Comparison of ENCODE assay signal across 16 mouse cellular contexts in genomic region chr6:99446801-99447415, GRCm38 (mm10).
DNase-seq lines count a peak whose midpoint lies in the region; ATAC-seq lines count a peak whose summit lies in the region.
"Had no signal": no experiment of that assay in that cellular context is flagged by ENCODE, and none has a peak within 500 bp of the region (broad histone marks: within the 10 kb centered on the region; RNA-seq: fewer than 3 reads in every experiment).

No protein-coding gene starts in this region.

- ATAC-seq in frontal cortex, adult (ENCODE audit: low TSS enrichment), result peak; percentile 28; the same call in 1 of the 2 replicates
- ATAC-seq in activated CD4-positive, CD25-positive, alpha-beta regulatory T cell, adult 4 months, result no peak
- ATAC-seq in intestine, embryonic 16.5 days, result no peak
- ATAC-seq: midbrain, embryonic 15.5 days had no signal

- H3K4me2 ChIP-seq in intestine, embryonic 16.5 days (ENCODE audit: low read depth, low read length), result no peak overlapping the region
- H3K4me2 ChIP-seq: embryonic facial prominence, embryonic 12.5 days; heart, embryonic 15.5 days; liver, embryonic 11.5 days; lung, embryonic 15.5 days; midbrain, embryonic 15.5 days had no signal

- no peak for DNase-seq in frontal cortex, postnatal 25 days (ENCODE audit: low spot score in 2 of 2)
- DNase-seq in NIH3T3 (ENCODE audit: low read depth), result peak; percentile 84
- peak; percentile 50 for DNase-seq in cerebellum, adult 11-12 months
- peak; percentile 30 to 34 for DNase-seq in cerebellum, postnatal 36 days
- no peak for DNase-seq in retina, postnatal 1 day
- DNase-seq: kidney, postnatal 14 days had no signal

- peaks cover 6% of the 10 kb centered on the region for H3K4me1 ChIP-seq in intestine, embryonic 16.5 days (ENCODE audit: control insufficient read depth, insufficient read depth, low read length)
- H3K4me1 ChIP-seq: midbrain, embryonic 15.5 days had no signal

- H3K27ac ChIP-seq in intestine, embryonic 16.5 days (ENCODE audit: low read length), result no peak overlapping the region
- H3K27ac ChIP-seq: embryonic facial prominence, embryonic 12.5 days; forebrain, embryonic 10.5 days; heart, embryonic 15.5 days; lung, embryonic 15.5 days; midbrain, embryonic 15.5 days had no signal

- no peaks in the 10 kb centered on the region for H3K27me3 ChIP-seq in intestine, embryonic 16.5 days (replicated peaks; ENCODE audit: control insufficient read depth, insufficient read depth, low read length)
- H3K27me3 ChIP-seq: CH12.LX; embryonic facial prominence, embryonic 12.5 days; heart, embryonic 15.5 days; lung, embryonic 15.5 days; midbrain, embryonic 15.5 days had no signal

- 90% methylated on average over 12 of the region's 12 CpGs for WGBS in intestine, embryonic 16.5 days

- no peak overlapping the region for H3K4me3 ChIP-seq in intestine, embryonic 16.5 days (ENCODE audit: low read length)
- H3K4me3 ChIP-seq: embryonic facial prominence, embryonic 12.5 days; forebrain, embryonic 10.5 days; heart, embryonic 15.5 days; lung, embryonic 15.5 days; midbrain, embryonic 15.5 days had no signal

- H3K9me3 ChIP-seq in intestine, embryonic 16.5 days (ENCODE audit: control insufficient read depth, low read length), result no peaks in the 10 kb centered on the region
- H3K9me3 ChIP-seq: embryonic facial prominence, embryonic 12.5 days; forebrain, embryonic 10.5 days; heart, embryonic 15.5 days; lung, embryonic 15.5 days; midbrain, embryonic 15.5 days had no signal

- no peaks in the 10 kb centered on the region for H3K36me3 ChIP-seq in intestine, embryonic 16.5 days (ENCODE audit: control insufficient read depth, insufficient read depth, low read length)
- H3K36me3 ChIP-seq: embryonic facial prominence, embryonic 12.5 days; heart, embryonic 15.5 days; lung, embryonic 15.5 days; midbrain, embryonic 15.5 days had no signal

- H3K9ac ChIP-seq in intestine, embryonic 16.5 days (ENCODE audit: low read depth, low read length), result no peak overlapping the region
- H3K9ac ChIP-seq: embryonic facial prominence, embryonic 12.5 days; heart, embryonic 15.5 days; lung, embryonic 15.5 days; midbrain, embryonic 15.5 days had no signal

Comparison
In these comparisons a context has a peak if more than half of its experiments do, and no peak if none do; other contexts are left out.
1. DNase-seq: peak in NIH3T3 (single experiment), cerebellum, adult 11-12 months (single experiment) and cerebellum, postnatal 36 days (2 of 2); none in frontal cortex, postnatal 25 days (0 of 2) and retina, postnatal 1 day (single experiment).